Mouse (Mus musculus) G1E (cell line): Measurements from ENCODE around the gene Fcrlb. TPM values are rescaled to one million over a fixed set of nuclear protein-coding genes. Genes with fewer than 3 reads are reported as not detected.

ENCODE experiments used
- ATAC-seq: 2 replicates; pipeline ENCODE4 v1.8.0; 2016; ENCODE audit warnings: mild to moderate bottlenecking; ENCODE audit not compliant: insufficient number of reproducible peaks, poor library complexity, low FRiP score, severe bottlenecking; ENCODE audit errors: extremely low read depth
- DNase-seq: peaks from one replicate; pipeline ENCODE4 v3.0.0; 2012; ENCODE audit warnings: low spot score
- H3K27me3 ChIP-seq: 2 replicates; pipeline ENCODE4 v1.6.1; 2012; ENCODE audit warnings: mild to moderate bottlenecking, low read length, inconsistent platforms; ENCODE audit not compliant: insufficient read depth
- H3K36me3 ChIP-seq: replicated peaks from 2 replicates; pipeline ENCODE3; 2012; ENCODE audit warnings: mild to moderate bottlenecking, inconsistent platforms
- H3K4me1 ChIP-seq: 2 replicates; pipeline ENCODE4 v1.6.1; 2012; ENCODE audit warnings: low read depth, low read length, inconsistent platforms, mixed read lengths; ENCODE audit not compliant: insufficient read depth
- H3K4me3 ChIP-seq: 2 replicates; pipeline ENCODE4 v1.5.1; 2012; ENCODE audit warnings: low read depth, mild to moderate bottlenecking, inconsistent platforms, low read length, moderate library complexity, mixed read lengths
- H3K9me3 ChIP-seq: replicated peaks from 2 replicates; pipeline ENCODE4 v1.6.1; 2012; ENCODE audit warnings: inconsistent platforms
- CTCF ChIP-seq: IDR thresholded peaks from 2 replicates; pipeline ENCODE4 v1.5.1; 2012; ENCODE audit warnings: low read depth, low read length, inconsistent platforms, mixed read lengths
- GATA1 ChIP-seq: IDR thresholded peaks from 2 replicates; pipeline ENCODE4 v1.6.1; 2012; ENCODE audit warnings: borderline replicate concordance, low read length, inconsistent platforms, mixed read lengths
- GATA2 ChIP-seq: IDR thresholded peaks from 2 replicates; pipeline ENCODE4 v1.6.1; 2012; ENCODE audit warnings: low read depth, low read length, inconsistent platforms, borderline replicate concordance
- POLR2AphosphoS5 ChIP-seq: IDR thresholded peaks from 2 replicates; pipeline ENCODE4 v1.6.1; 2012; ENCODE audit warnings: low read depth, low read length, inconsistent platforms; ENCODE audit not compliant: insufficient replicate concordance
- TAL1 ChIP-seq: conservative IDR thresholded peaks from 2 replicates; pipeline ENCODE4 v1.6.1; 2012; ENCODE audit warnings: low read depth, low read length, inconsistent platforms, mixed read lengths
- polyA plus RNA-seq: library from polyadenylated mRNA; stranded (reverse); fragments of >175 nt; gene quantifications from 2 replicates; pipeline ENCODE4 v1.2.3, GENCODE M21; 2012
- total RNA-seq, 2 experiments: library from RNA; stranded (forward) in 1 of 2; stranded (reverse) in 1 of 2; fragments of 200-1000 nt in 1 of 2; fragments of >200 nt in 1 of 2; fragmentation: Nextera tagmentation in 1 of 2; gene quantifications; 2 replicates each; pipeline ENCODE4 v1.2.3; 2014 to 2017

Fcrlb gene
- total and polyA plus RNA-seq, 3 experiments = not detected

DNA sequence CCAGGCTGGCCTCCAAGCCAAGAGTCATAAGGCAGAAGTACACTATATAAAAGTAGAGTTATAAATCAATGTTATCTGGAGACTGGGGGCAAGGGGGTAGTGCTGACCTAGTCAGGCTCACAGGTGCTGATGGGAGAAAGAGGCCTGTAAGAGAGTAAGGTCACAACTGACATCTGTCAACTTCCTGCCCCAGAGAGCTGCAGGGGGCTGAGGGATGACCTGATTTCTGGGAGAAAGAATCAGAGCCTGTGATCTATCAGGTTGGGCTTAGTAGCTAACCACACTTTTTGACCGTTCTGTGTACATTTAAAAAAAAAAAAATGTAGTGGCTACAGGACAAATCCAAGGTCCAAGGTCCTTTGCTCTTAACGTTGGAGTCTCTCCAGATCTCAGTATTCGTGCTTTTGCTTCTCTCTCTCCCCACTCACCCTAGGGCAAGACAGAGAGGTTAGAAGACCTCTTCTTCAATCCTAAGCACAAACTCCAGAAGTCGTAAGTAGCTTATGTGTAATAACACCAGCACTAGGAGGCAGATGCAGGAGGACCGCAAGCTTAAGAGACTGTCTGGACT is 29.7 kb downstream of the Fcrlb start:
- Histone ChIP-seq H3K4me1 (peaks cover 13% of the 10 kb centered on the region), H3K27me3 (peaks cover under 1% of the 10 kb centered on the region; the same call in 1 of the 2 replicates), H3K36me3 (peaks cover 37% of the 10 kb centered on the region), H3K9me3 (no peaks in the 10 kb centered on the region), H3K4me3 (no peak overlapping the region)
- TF ChIP-seq GATA2 (no peak), CTCF (no peak), TAL1 (no peak), GATA1 (no peak), POLR2AphosphoS5 (no peak)
- no peak for ATAC-seq
- DNase-seq = no peak

GRCm38 (mm10) chr1:170876906-170877305 is 35.8 kb downstream of the Fcrlb start:
- Histone ChIP-seq H3K27me3 (no peaks in the 10 kb centered on the region), H3K4me3 (no peak overlapping the region), H3K9me3 (no peaks in the 10 kb centered on the region), H3K36me3 (peaks cover 59% of the 10 kb centered on the region), H3K4me1 (peaks cover 6% of the 10 kb centered on the region; the same call in 1 of the 2 replicates)
- TF ChIP-seq TAL1 (no peak), CTCF (no peak), GATA2 (no peak), GATA1 (no peak), POLR2AphosphoS5 (no peak)
- no peak for ATAC-seq
- no peak for DNase-seq

DNA sequence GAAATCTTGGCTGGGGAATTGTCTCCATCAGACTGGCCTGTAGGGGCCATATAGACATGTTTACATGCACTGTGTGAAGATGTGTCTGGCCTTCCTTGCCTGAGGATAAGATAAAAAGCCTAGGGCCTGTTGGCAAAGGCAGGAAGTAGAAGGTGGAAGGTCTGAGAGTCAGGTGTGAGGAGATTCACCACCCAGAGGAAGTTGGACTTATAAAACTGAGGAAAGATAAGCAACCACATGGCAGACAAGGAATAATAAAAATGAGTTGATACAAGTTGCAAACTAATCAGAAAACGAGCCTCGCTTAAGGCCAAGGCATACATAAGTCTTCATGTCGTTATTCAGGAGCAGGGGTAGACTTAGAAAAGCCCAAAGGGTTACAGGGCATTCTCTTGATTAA is 37.1 kb downstream of the Fcrlb start:
- H3K27me3 ChIP-seq = no peaks in the 10 kb centered on the region
- peaks cover 54% of the 10 kb centered on the region for H3K36me3 ChIP-seq
- H3K9me3 ChIP-seq = no peaks in the 10 kb centered on the region
- ATAC-seq (no peak), DNase-seq (no peak)
- TF ChIP-seq CTCF (no peak), GATA1 (no peak), GATA2 (no peak), TAL1 (no peak), POLR2AphosphoS5 (no peak)
- H3K4me3 ChIP-seq = no peak overlapping the region
- H3K4me1 ChIP-seq = peaks cover 6% of the 10 kb centered on the region

DNA sequence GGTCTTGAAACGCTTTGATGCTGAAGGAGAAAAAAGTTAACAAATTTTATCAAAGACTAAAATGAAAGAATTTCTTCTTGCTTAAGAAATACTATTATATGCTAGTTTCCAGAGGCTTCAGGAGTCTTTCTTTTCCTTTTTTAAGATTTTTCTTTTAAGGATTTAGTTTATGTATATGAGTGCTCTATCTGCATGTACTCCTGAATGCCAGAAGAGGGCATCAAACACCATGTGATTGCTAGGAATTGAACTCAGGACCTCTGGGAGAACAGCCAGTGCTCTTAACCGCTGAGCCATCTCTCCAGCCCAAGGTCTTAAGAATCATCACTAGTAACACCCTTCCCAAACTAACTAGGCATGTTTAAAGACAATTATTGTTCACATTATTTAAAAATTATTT is 40.8 kb downstream of the Fcrlb start:
- no peak for ATAC-seq
- Histone ChIP-seq H3K4me1 (peaks cover 13% of the 10 kb centered on the region), H3K36me3 (peaks cover 36% of the 10 kb centered on the region)

GRCm38 (mm10) chr1:170871402-170871801 is 41.3 kb downstream of the Fcrlb start:
- no peak for ATAC-seq
- Histone ChIP-seq H3K27me3 (no peaks in the 10 kb centered on the region), H3K4me1 (peaks cover 17% of the 10 kb centered on the region), H3K4me3 (no peak overlapping the region), H3K36me3 (peaks cover 32% of the 10 kb centered on the region), H3K9me3 (no peaks in the 10 kb centered on the region)
- no peak for DNase-seq
- TF ChIP-seq TAL1 (no peak), GATA1 (no peak), CTCF (no peak), GATA2 (no peak), POLR2AphosphoS5 (no peak)

More for the DNA sequence above, 40.8 kb downstream of the Fcrlb start:
- no peak overlapping the region for H3K4me3 ChIP-seq
- TF ChIP-seq GATA2 = no peak
- TF ChIP-seq CTCF = no peak
- no peak for TF ChIP-seq GATA1
- TF ChIP-seq POLR2AphosphoS5 = no peak
- TF ChIP-seq TAL1 = no peak
- no peak for DNase-seq
- H3K27me3 ChIP-seq = no peaks in the 10 kb centered on the region
- no peaks in the 10 kb centered on the region for H3K9me3 ChIP-seq

DNA sequence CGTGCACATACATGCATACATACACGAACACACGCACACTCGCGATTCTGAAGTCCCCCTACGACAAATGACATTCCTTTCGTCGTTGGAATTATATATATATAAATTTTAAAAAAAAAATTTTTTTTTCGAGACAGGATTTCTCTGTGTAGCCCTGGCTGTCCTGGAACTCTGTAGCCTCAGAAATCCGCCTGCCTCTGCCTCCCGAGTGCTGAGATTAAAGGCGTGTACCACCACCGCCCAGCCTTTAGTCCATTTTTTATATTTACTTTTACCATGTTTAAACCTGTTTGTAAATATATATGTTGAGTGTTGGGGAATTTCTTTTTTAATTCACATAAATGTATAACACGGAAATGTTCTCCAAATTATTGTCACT is 43.8 kb downstream of the Fcrlb start:
- peaks cover 20% of the 10 kb centered on the region for H3K36me3 ChIP-seq
- H3K4me1 ChIP-seq = peaks cover 29% of the 10 kb centered on the region
- no peak for ATAC-seq

More for the DNA sequence above, 43.8 kb downstream of the Fcrlb start:
- DNase-seq = no peak
- Histone ChIP-seq H3K27me3 (no peaks in the 10 kb centered on the region), H3K9me3 (no peaks in the 10 kb centered on the region), H3K4me3 (peak overlapping the region; percentile 87)
- no peak for TF ChIP-seq POLR2AphosphoS5
- TF ChIP-seq GATA1 = no peak
- no peak for TF ChIP-seq TAL1
- TF ChIP-seq CTCF = no peak
- no peak for TF ChIP-seq GATA2
